Mouse (Mus musculus): ENCODE data around the gene Cdk6.

DNA sequence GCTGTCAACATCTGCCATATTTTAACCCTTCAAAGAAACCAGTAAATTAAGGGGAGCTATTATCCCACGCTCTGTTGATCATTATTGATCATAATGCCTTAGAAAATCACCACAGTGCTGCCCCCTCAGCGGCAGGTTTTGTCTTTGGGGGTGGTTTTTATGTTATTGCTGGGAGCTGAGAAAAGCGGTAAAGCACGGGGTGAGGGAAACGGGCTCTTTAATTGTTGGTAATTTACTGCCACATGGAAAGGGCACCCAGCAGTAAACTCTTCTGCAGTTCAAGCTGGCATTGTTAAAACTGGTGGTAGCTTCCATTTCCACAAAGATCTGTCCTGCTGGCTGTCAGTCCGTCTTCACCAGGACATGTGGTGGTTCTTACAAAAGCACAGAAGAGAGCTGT lies 64.2 kb downstream of the Cdk6 start:
- TF ChIP-seq POLR2A (IDR thresholded peaks at IDR 0.05; ENCODE audit: insufficient read depth, low read length): no peak
- TF ChIP-seq CTCF (IDR thresholded peaks at IDR 0.05; ENCODE audit: low read depth, low read length): no peak
